Mouse (Mus musculus): ENCODE data around the gene Lep. TPM values are rescaled to one million over a fixed set of nuclear protein-coding genes. Genes with fewer than 3 reads are reported as not detected.

Gene Lep
- total and polyA plus RNA-seq, 3 experiments: 0.11 TPM; not detected in 2

DNA sequence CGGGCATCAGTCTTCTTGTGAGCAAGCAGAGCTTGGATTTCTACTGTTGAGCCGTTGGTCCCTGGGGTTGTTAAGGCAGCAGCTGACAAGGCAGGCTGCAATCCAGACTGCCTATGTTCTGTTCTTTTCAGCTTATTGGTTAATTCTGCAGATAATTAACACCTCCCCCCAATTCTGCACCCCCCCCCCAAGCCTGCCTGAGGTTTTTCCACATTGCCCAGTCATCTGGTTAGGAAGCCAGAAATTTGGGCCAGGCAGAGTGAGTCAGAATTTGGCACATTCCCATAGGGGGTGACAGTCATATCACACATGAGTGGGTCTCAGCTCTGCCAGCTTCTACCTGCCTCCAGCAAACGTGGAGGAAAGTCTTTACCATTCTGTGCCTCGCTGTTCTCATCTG, 23.3 kb upstream of the Lep start:
- H3K36me3 ChIP-seq (replicated peaks): no peaks in the 10 kb centered on the region
- DNase-seq (ENCODE audit: low spot score) (no peak), ATAC-seq (ENCODE audit: extremely low read depth, insufficient number of reproducible peaks, low FRiP score, poor library complexity, severe bottlenecking) (no peak)
- H3K9me3 ChIP-seq (replicated peaks): no peaks in the 10 kb centered on the region
- TF ChIP-seq GATA1 (IDR thresholded peaks at IDR 0.05; ENCODE audit: borderline replicate concordance, low read length) (no peak), POLR2AphosphoS5 (IDR thresholded peaks at IDR 0.05; ENCODE audit: insufficient replicate concordance, low read depth, low read length) (no peak), CTCF (IDR thresholded peaks at IDR 0.05; ENCODE audit: low read depth, low read length) (no peak), TAL1 (conservative IDR thresholded peaks at IDR 0.05; ENCODE audit: low read depth, low read length) (no peak), GATA2 (IDR thresholded peaks at IDR 0.05; ENCODE audit: borderline replicate concordance, low read depth, low read length) (no peak)
- no peak overlapping the region for H3K4me3 ChIP-seq (ENCODE audit: low read depth, low read length)
- H3K27me3 ChIP-seq (ENCODE audit: insufficient read depth, low read length): peaks cover 10% of the 10 kb centered on the region; the same call in 1 of the 2 replicates
- H3K4me1 ChIP-seq (ENCODE audit: insufficient read depth, low read depth, low read length): no peaks in the 10 kb centered on the region

DNA sequence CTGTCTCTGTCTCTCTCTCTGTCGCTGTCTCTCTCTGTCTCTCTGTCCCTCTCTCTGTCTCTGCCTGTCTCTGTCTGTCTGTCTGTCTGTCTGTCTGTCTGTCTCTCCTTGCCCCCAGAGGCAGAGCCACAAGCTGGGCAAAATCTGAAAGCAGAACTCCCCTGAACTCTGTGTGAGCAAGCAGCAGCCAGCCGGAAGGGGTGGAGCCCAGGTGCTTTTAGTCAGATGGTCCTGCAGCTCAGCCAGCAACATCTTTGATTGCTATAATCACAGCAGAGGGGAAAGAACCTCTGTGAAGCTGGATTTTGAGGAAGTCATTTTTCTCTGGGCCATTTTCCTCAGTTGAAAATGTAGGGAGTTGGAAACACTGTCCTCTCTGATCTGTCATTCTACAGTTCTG, 19.8 kb upstream of the Lep start:
- no peaks in the 10 kb centered on the region for H3K36me3 ChIP-seq (replicated peaks)
- no peak for DNase-seq (ENCODE audit: low spot score)
- ATAC-seq (ENCODE audit: extremely low read depth, insufficient number of reproducible peaks, low FRiP score, poor library complexity, severe bottlenecking): no peak
- no peak overlapping the region for H3K4me3 ChIP-seq (ENCODE audit: low read depth, low read length)
- no peaks in the 10 kb centered on the region for H3K4me1 ChIP-seq (ENCODE audit: insufficient read depth, low read depth, low read length)
- peaks cover 8% of the 10 kb centered on the region; the same call in 1 of the 2 replicates for H3K27me3 ChIP-seq (ENCODE audit: insufficient read depth, low read length)
- no peaks in the 10 kb centered on the region for H3K9me3 ChIP-seq (replicated peaks)
- no peak for TF ChIP-seq CTCF (IDR thresholded peaks at IDR 0.05; ENCODE audit: low read depth, low read length)
- TF ChIP-seq GATA1 (IDR thresholded peaks at IDR 0.05; ENCODE audit: borderline replicate concordance, low read length): no peak
- TF ChIP-seq TAL1 (conservative IDR thresholded peaks at IDR 0.05; ENCODE audit: low read depth, low read length): no peak
- TF ChIP-seq POLR2AphosphoS5 (IDR thresholded peaks at IDR 0.05; ENCODE audit: insufficient replicate concordance, low read depth, low read length): no peak

DNA sequence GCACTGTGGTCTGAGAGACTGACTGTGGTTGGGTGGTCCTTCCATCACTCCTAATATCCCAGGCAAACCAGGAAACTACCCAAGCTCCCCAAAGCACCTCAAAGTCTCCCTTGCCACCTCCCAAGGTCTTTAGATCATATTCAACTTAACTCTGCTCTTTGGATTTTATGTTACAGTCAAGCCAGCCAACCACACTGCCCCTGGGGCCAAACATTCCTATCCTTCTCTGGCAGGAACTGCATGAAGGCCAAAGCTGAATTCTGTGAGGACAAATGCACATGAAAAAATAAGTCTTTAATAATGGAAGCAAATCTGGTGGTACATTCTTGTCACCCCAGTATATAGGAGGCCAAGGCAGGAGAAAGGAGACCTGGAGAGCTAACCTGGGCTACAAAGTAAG, 16.0 kb upstream of the Lep start:
- ATAC-seq (ENCODE audit: extremely low read depth, insufficient number of reproducible peaks, low FRiP score, poor library complexity, severe bottlenecking) (no peak), DNase-seq (ENCODE audit: low spot score) (no peak)
- Histone ChIP-seq H3K4me1 (ENCODE audit: insufficient read depth, low read depth, low read length) (no peaks in the 10 kb centered on the region), H3K4me3 (ENCODE audit: low read depth, low read length) (no peak overlapping the region), H3K36me3 (replicated peaks) (no peaks in the 10 kb centered on the region), H3K9me3 (replicated peaks) (no peaks in the 10 kb centered on the region), H3K27me3 (ENCODE audit: insufficient read depth, low read length) (peaks cover 5% of the 10 kb centered on the region; the same call in 1 of the 2 replicates)
- TF ChIP-seq POLR2AphosphoS5 (IDR thresholded peaks at IDR 0.05; ENCODE audit: insufficient replicate concordance, low read depth, low read length) (no peak), TAL1 (conservative IDR thresholded peaks at IDR 0.05; ENCODE audit: low read depth, low read length) (no peak), GATA2 (IDR thresholded peaks at IDR 0.05; ENCODE audit: borderline replicate concordance, low read depth, low read length) (no peak), CTCF (IDR thresholded peaks at IDR 0.05; ENCODE audit: low read depth, low read length) (no peak), GATA1 (IDR thresholded peaks at IDR 0.05; ENCODE audit: borderline replicate concordance, low read length) (no peak)

DNA sequence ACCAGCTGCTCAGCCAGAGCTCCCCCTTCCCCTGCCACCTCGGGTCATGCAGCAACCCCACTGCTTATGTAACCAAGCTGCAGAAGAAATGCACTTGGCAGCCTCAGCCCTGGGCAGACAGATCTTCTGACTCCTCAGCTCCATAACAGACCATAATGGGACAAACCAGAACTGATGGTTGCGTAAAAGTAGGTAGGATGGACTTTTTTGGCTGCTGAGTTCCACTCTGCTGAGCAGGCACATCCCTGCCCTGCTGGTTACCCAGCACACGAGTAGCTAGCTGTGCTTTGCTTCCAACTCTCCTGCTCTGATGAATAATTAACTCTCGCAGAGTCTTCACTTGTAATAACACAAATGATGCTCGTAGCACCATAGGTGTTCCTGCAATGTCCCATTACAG, 10.1 kb upstream of the Lep start:
- no peaks in the 10 kb centered on the region for H3K9me3 ChIP-seq (replicated peaks)
- H3K4me3 ChIP-seq (ENCODE audit: low read depth, low read length): no peak overlapping the region
- H3K27me3 ChIP-seq (ENCODE audit: insufficient read depth, low read length): peaks cover 20% of the 10 kb centered on the region; the same call in 1 of the 2 replicates
- no peak for ATAC-seq (ENCODE audit: extremely low read depth, insufficient number of reproducible peaks, low FRiP score, poor library complexity, severe bottlenecking)
- H3K36me3 ChIP-seq (replicated peaks): no peaks in the 10 kb centered on the region
- H3K4me1 ChIP-seq (ENCODE audit: insufficient read depth, low read depth, low read length): no peaks in the 10 kb centered on the region
- TF ChIP-seq TAL1 (conservative IDR thresholded peaks at IDR 0.05; ENCODE audit: low read depth, low read length) (no peak), GATA1 (IDR thresholded peaks at IDR 0.05; ENCODE audit: borderline replicate concordance, low read length) (no peak), CTCF (IDR thresholded peaks at IDR 0.05; ENCODE audit: low read depth, low read length) (no peak), POLR2AphosphoS5 (IDR thresholded peaks at IDR 0.05; ENCODE audit: insufficient replicate concordance, low read depth, low read length) (no peak), GATA2 (IDR thresholded peaks at IDR 0.05; ENCODE audit: borderline replicate concordance, low read depth, low read length) (no peak)
- no peak for DNase-seq (ENCODE audit: low spot score)

DNA sequence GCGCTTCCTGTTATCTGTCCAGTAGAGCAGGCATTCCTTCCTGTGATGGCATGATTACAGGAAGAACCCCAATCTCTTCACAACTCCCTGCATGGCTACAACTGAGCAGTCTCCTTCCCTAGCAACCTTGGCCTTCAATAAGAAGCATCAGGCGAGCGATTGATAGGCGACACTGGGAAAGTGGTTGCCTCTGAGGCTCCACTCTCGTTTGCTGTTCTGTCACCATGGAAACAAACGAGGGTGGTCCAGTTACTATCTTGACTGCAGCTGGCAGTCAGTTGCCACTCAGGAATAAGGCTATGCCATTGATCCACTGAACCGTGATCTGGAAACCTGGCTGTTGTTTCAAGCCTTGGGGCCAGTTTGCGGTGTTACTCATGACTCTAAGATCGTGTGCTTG, 7.8 kb upstream of the Lep start:
- peaks cover 21% of the 10 kb centered on the region; the same call in 1 of the 2 replicates for H3K27me3 ChIP-seq (ENCODE audit: insufficient read depth, low read length)
- DNase-seq (ENCODE audit: low spot score) (no peak), ATAC-seq (ENCODE audit: extremely low read depth, insufficient number of reproducible peaks, low FRiP score, poor library complexity, severe bottlenecking) (no peak)
- no peaks in the 10 kb centered on the region for H3K9me3 ChIP-seq (replicated peaks)
- no peak for TF ChIP-seq TAL1 (conservative IDR thresholded peaks at IDR 0.05; ENCODE audit: low read depth, low read length)
- no peak for TF ChIP-seq GATA2 (IDR thresholded peaks at IDR 0.05; ENCODE audit: borderline replicate concordance, low read depth, low read length)
- TF ChIP-seq GATA1 (IDR thresholded peaks at IDR 0.05; ENCODE audit: borderline replicate concordance, low read length): no peak
- TF ChIP-seq CTCF (IDR thresholded peaks at IDR 0.05; ENCODE audit: low read depth, low read length): no peak
- no peak for TF ChIP-seq POLR2AphosphoS5 (IDR thresholded peaks at IDR 0.05; ENCODE audit: insufficient replicate concordance, low read depth, low read length)
- H3K36me3 ChIP-seq (replicated peaks): no peaks in the 10 kb centered on the region
- no peaks in the 10 kb centered on the region for H3K4me1 ChIP-seq (ENCODE audit: insufficient read depth, low read depth, low read length)
- no peak overlapping the region for H3K4me3 ChIP-seq (ENCODE audit: low read depth, low read length)

DNA sequence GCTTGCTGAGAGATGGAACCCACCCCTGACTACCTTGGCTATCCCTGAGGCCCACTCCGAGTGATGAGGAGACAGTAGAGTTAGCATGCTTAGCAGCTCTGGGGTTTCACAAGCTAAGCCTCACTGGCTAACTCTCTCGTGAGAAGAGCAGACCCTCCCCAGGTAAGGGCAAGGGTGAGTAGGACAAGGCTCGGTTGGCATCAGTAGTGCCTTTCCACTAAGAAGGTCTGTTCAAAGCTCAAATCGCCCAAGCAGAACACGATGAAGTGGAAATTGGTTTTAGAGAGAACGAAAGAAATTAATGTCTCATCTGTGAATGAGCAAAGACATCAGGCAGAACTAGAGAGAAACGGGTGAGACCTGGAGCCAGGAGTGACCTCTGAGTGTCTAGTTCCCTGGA, 6.8 kb upstream of the Lep start:
- ATAC-seq (ENCODE audit: extremely low read depth, insufficient number of reproducible peaks, low FRiP score, poor library complexity, severe bottlenecking) (no peak), DNase-seq (ENCODE audit: low spot score) (no peak)
- Histone ChIP-seq H3K9me3 (replicated peaks) (no peaks in the 10 kb centered on the region), H3K27me3 (ENCODE audit: insufficient read depth, low read length) (peaks cover 20% of the 10 kb centered on the region; the same call in 1 of the 2 replicates), H3K4me3 (ENCODE audit: low read depth, low read length) (no peak overlapping the region), H3K36me3 (replicated peaks) (no peaks in the 10 kb centered on the region), H3K4me1 (ENCODE audit: insufficient read depth, low read depth, low read length) (no peaks in the 10 kb centered on the region)
- TF ChIP-seq POLR2AphosphoS5 (IDR thresholded peaks at IDR 0.05; ENCODE audit: insufficient replicate concordance, low read depth, low read length) (no peak), GATA1 (IDR thresholded peaks at IDR 0.05; ENCODE audit: borderline replicate concordance, low read length) (no peak), CTCF (IDR thresholded peaks at IDR 0.05; ENCODE audit: low read depth, low read length) (no peak), TAL1 (conservative IDR thresholded peaks at IDR 0.05; ENCODE audit: low read depth, low read length) (no peak), GATA2 (IDR thresholded peaks at IDR 0.05; ENCODE audit: borderline replicate concordance, low read depth, low read length) (no peak)
